Mouse (Mus musculus) layer of hippocampus, postnatal 36 days (tissue): ENCODE data around the gene Ccdc36. TPM values are rescaled to one million over a fixed set of nuclear protein-coding genes. Genes with fewer than 3 reads are reported as not detected.

Source experiments
- total RNA-seq, 2 experiments: library from RNA; stranded (reverse); gene quantifications; 2 replicates each; pipeline ENCODE4 v1.2.3; 2021

Gene Ccdc36
- total RNA-seq, 2 experiments from 2014 or later, result 0.18 TPM; not detected in 1

Other genes starting within 250 kb of the Ccdc36 start
- gene Bsn, start 238.1 kb downstream of the Ccdc36 start, total RNA-seq, result 100 to 1,000 TPM; 216 to 234 TPM
- 10 to 100 TPM; 77.8 to 82.4 TPM for gene Dag1, start 164.5 kb downstream of the Ccdc36 start, total RNA-seq
- gene Nicn1, start 138.1 kb downstream of the Ccdc36 start, total RNA-seq, result 100 to 1,000 TPM in 1 of 2 experiments, 10 to 100 TPM in 1; 96.7 to 118 TPM
- 10 to 100 TPM; 34.9 to 36.2 TPM for gene Amt, start 131.6 kb downstream of the Ccdc36 start, total RNA-seq
- 100 to 1,000 TPM; 169 to 173 TPM for gene Rhoa, start 122.4 kb downstream of the Ccdc36 start, total RNA-seq
- gene Tcta, start 122.3 kb downstream of the Ccdc36 start, total RNA-seq, result 10 to 100 TPM; 29.1 to 30.0 TPM
- gene Gpx1, start 89.6 kb downstream of the Ccdc36 start, total RNA-seq, result 10 to 100 TPM; 61.2 to 62.8 TPM
- gene Usp4, start 80.6 kb downstream of the Ccdc36 start, total RNA-seq, result 100 to 1,000 TPM; 107 to 110 TPM
- gene 1700102P08Rik, start 35.7 kb downstream of the Ccdc36 start, total RNA-seq, result 1 to 10 TPM; 2.6 to 2.9 TPM
- gene BC048562, start 8.0 kb upstream of the Ccdc36 start, total RNA-seq, result not detected
- 10 to 100 TPM; 32.0 to 37.2 TPM for gene Ccdc71, start 32.0 kb upstream of the Ccdc36 start, total RNA-seq
- 10 to 100 TPM; 16.6 to 18.1 TPM for gene Klhdc8b, start 33.1 kb upstream of the Ccdc36 start, total RNA-seq
- gene Lamb2, start 51.3 kb upstream of the Ccdc36 start, total RNA-seq, result 10 to 100 TPM; 25.1 to 34.4 TPM
- 100 to 1,000 TPM; 140 to 165 TPM for gene Usp19, start 62.1 kb upstream of the Ccdc36 start, total RNA-seq
- gene Qars, start 79.2 kb upstream of the Ccdc36 start, total RNA-seq, result 10 to 100 TPM; 72.1 to 88.7 TPM
- gene Qrich1, start 88.3 kb upstream of the Ccdc36 start, total RNA-seq, result 100 to 1,000 TPM; 139 to 141 TPM
- gene Impdh2, start 131.8 kb upstream of the Ccdc36 start, total RNA-seq, result 10 to 100 TPM; 63.4 to 68.4 TPM
- 10 to 100 TPM; 52.6 to 66.3 TPM for gene Ndufaf3, start 138.9 kb upstream of the Ccdc36 start, total RNA-seq
- 100 to 1,000 TPM in 1 of 2 experiments, 10 to 100 TPM in 1; 98.7 to 109 TPM for gene Dalrd3, start 141.4 kb upstream of the Ccdc36 start, total RNA-seq
- gene Wdr6, start 150.3 kb upstream of the Ccdc36 start, total RNA-seq, result 100 to 1,000 TPM; 106 to 107 TPM
- gene P4htm, start 169.2 kb upstream of the Ccdc36 start, total RNA-seq, result 10 to 100 TPM; 93.1 to 93.2 TPM
- gene Arih2, start 220.9 kb upstream of the Ccdc36 start, total RNA-seq, result 10 to 100 TPM; 50.7 to 54.2 TPM
- 10 to 100 TPM; 15.7 to 17.5 TPM for gene Slc25a20, start 233.6 kb upstream of the Ccdc36 start, total RNA-seq